ENCODE assay signal across 8 mouse cellular contexts in genomic region chr9:55429242-55429975, GRCm38 (mm10).
A peak's percentile ranks its signal among the peaks of the same experiment; 100 is the strongest.
DNase-seq lines count a peak whose midpoint lies in the region; ATAC-seq and TF ChIP-seq lines count a peak whose summit lies in the region.

No protein-coding gene starts in this region.

- DNase-seq in 416B (ENCODE audit: low read depth): peak; percentile 88
- peak; percentile 80 for DNase-seq in adrenal gland, postnatal 14 days
- DNase-seq in embryonic facial prominence, embryonic 14.5 days (ENCODE audit: low spot score): peak; percentile 85
- peak; percentile 84 for DNase-seq in kidney, postnatal 0 days (ENCODE audit: low spot score)
- peak; percentile 66 for DNase-seq in liver
- DNase-seq in naive thymus-derived CD4-positive, alpha-beta T cell, adult 2 months (ENCODE audit: low read depth): peak; percentile 79
- peak; percentile 85 for DNase-seq in stomach, postnatal 0 days (ENCODE audit: low spot score)

- 0 out of 2 replicates have a peak overlapping the region, but pooled peaks have one; percentile 35 for H3K9ac ChIP-seq in embryonic facial prominence, embryonic 14.5 days (ENCODE audit: low read depth, low read length)
- H3K9ac ChIP-seq in heart, embryonic 12.5 days: no peak overlapping the region
- H3K9ac ChIP-seq in kidney, postnatal 0 days (ENCODE audit: low read depth, low read length): no peak overlapping the region
- peak overlapping the region; percentile 38; the same call in 1 of the 2 replicates for H3K9ac ChIP-seq in stomach, postnatal 0 days (ENCODE audit: low read length)

- WGBS in embryonic facial prominence, embryonic 14.5 days: 32% methylated on average over 12 of the region's 12 CpGs
- WGBS in heart, embryonic 12.5 days: 28% methylated on average over 12 of the region's 12 CpGs
- WGBS in kidney, postnatal 0 days: 34% methylated on average over 12 of the region's 12 CpGs
- WGBS in stomach, postnatal 0 days: 30% methylated on average over 12 of the region's 12 CpGs

- TF ChIP-seq EP300 in stomach, postnatal 0 days (optimal IDR thresholded peaks at IDR 0.05): no peak

- 0 out of 2 replicates have a peak, but pooled peaks cover 6% of the 10 kb centered on the region for H3K4me1 ChIP-seq in embryonic facial prominence, embryonic 14.5 days (ENCODE audit: control insufficient read depth, insufficient read depth, low read length)
- H3K4me1 ChIP-seq in heart, embryonic 12.5 days (replicated peaks): peaks cover 7% of the 10 kb centered on the region
- no peaks in the 10 kb centered on the region for H3K4me1 ChIP-seq in kidney, postnatal 0 days (replicated peaks; ENCODE audit: insufficient read depth, low read length)
- H3K4me1 ChIP-seq in stomach, postnatal 0 days (replicated peaks; ENCODE audit: control insufficient read depth, insufficient read depth): no peaks in the 10 kb centered on the region

- H3K27me3 ChIP-seq in embryonic facial prominence, embryonic 14.5 days (replicated peaks; ENCODE audit: control insufficient read depth, insufficient read depth, low read length): no peaks in the 10 kb centered on the region
- H3K27me3 ChIP-seq in heart, embryonic 12.5 days (replicated peaks): peaks cover 24% of the 10 kb centered on the region
- no peaks in the 10 kb centered on the region for H3K27me3 ChIP-seq in kidney, postnatal 0 days (ENCODE audit: insufficient read depth, low read length)
- no peaks in the 10 kb centered on the region for H3K27me3 ChIP-seq in stomach, postnatal 0 days (ENCODE audit: control insufficient read depth, insufficient read depth, low read length)

- H3K36me3 ChIP-seq in embryonic facial prominence, embryonic 14.5 days (ENCODE audit: control insufficient read depth, insufficient read depth, low read length): no peaks in the 10 kb centered on the region
- H3K36me3 ChIP-seq in heart, embryonic 12.5 days: no peaks in the 10 kb centered on the region
- no peaks in the 10 kb centered on the region for H3K36me3 ChIP-seq in kidney, postnatal 0 days (ENCODE audit: insufficient read depth, low read length)
- H3K36me3 ChIP-seq in stomach, postnatal 0 days (ENCODE audit: control insufficient read depth, insufficient read depth, low read length): no peaks in the 10 kb centered on the region

- H3K27ac ChIP-seq in embryonic facial prominence, embryonic 14.5 days (replicated peaks; ENCODE audit: low read depth, low read length): no peak overlapping the region
- no peak overlapping the region for H3K27ac ChIP-seq in heart, embryonic 12.5 days (ENCODE audit: poor library complexity, severe bottlenecking)
- H3K27ac ChIP-seq in kidney, postnatal 0 days: no peak overlapping the region
- peak overlapping the region; percentile 61 for H3K27ac ChIP-seq in stomach, postnatal 0 days (replicated peaks)

- H3K4me2 ChIP-seq in embryonic facial prominence, embryonic 14.5 days (ENCODE audit: low read depth, low read length): peak overlapping the region; percentile 43; the same call in 1 of the 2 replicates
- peak overlapping the region; percentile 52 for H3K4me2 ChIP-seq in heart, embryonic 12.5 days
- no peak overlapping the region; the same call in 1 of the 2 replicates for H3K4me2 ChIP-seq in kidney, postnatal 0 days (ENCODE audit: low read length)
- H3K4me2 ChIP-seq in stomach, postnatal 0 days (replicated peaks; ENCODE audit: low read depth): peak overlapping the region; percentile 47

- H3K9me3 ChIP-seq in embryonic facial prominence, embryonic 14.5 days (ENCODE audit: control insufficient read depth, low read length): no peaks in the 10 kb centered on the region
- H3K9me3 ChIP-seq in heart, embryonic 12.5 days (replicated peaks): no peaks in the 10 kb centered on the region
- no peaks in the 10 kb centered on the region for H3K9me3 ChIP-seq in kidney, postnatal 0 days (replicated peaks; ENCODE audit: low read length)
- no peaks in the 10 kb centered on the region for H3K9me3 ChIP-seq in stomach, postnatal 0 days (ENCODE audit: control insufficient read depth, low read length)

- peak; percentile 87 for TF ChIP-seq CTCF in kidney, postnatal 0 days (IDR thresholded peaks at IDR 0.05; ENCODE audit: low read depth)
- TF ChIP-seq CTCF in stomach, postnatal 0 days (IDR thresholded peaks at IDR 0.05; ENCODE audit: low read depth): peak; percentile 89

- peak; percentile 78 for ATAC-seq in embryonic facial prominence, embryonic 14.5 days (ENCODE audit: low read depth)
- ATAC-seq in heart, embryonic 12.5 days (ENCODE audit: insufficient number of reproducible peaks, low FRiP score): no peak
- peak; percentile 66 for ATAC-seq in kidney, postnatal 0 days (replicated peaks; ENCODE audit: low FRiP score, low read depth)
- ATAC-seq in stomach, postnatal 0 days (ENCODE audit: low FRiP score, low TSS enrichment): peak; percentile 74

- no peak overlapping the region for H3K4me3 ChIP-seq in embryonic facial prominence, embryonic 14.5 days (ENCODE audit: low read depth, low read length)
- no peak overlapping the region for H3K4me3 ChIP-seq in heart, embryonic 12.5 days
- no peak overlapping the region for H3K4me3 ChIP-seq in kidney, postnatal 0 days (replicated peaks; ENCODE audit: low read depth, low read length)
- 0 out of 2 replicates have a peak overlapping the region, but pooled peaks have one; percentile 10 for H3K4me3 ChIP-seq in stomach, postnatal 0 days (ENCODE audit: low read depth, low read length)

Comparison
In these comparisons a context has a peak if more than half of its experiments do, and no peak if none do; other contexts are left out.
1. H3K9ac ChIP-seq: peak in embryonic facial prominence, embryonic 14.5 days (single experiment) and stomach, postnatal 0 days (single experiment); none in heart, embryonic 12.5 days (single experiment) and kidney, postnatal 0 days (single experiment).
2. Peak in every context shown above with its lines, with median percentiles within 50 percentile points of each other: DNase-seq.